Mouse (Mus musculus) heart, adult 2 months (tissue): ENCODE measurements around the gene Actg1.

ENCODE experiments used
- CTCF ChIP-seq: fragments of 200-600 bp; IDR thresholded peaks from 2 replicates; pipeline ENCODE4 v1.8.1; 2022; ENCODE audit warnings: antibody characterized with exemption, mild to moderate bottlenecking, moderate library complexity
- EP300 ChIP-seq: fragments of 200-500 bp; IDR thresholded peaks from 2 replicates; pipeline ENCODE4 v1.6.1; 2011; ENCODE audit warnings: low read depth, low read length, control low read depth; ENCODE audit not compliant: insufficient read depth
- POLR2A ChIP-seq: fragments of 200-500 bp; IDR thresholded peaks from 2 replicates; pipeline ENCODE4 v1.6.1; 2011; ENCODE audit warnings: mild to moderate bottlenecking, low read depth, low read length, control low read depth; ENCODE audit not compliant: insufficient read depth

- TF ChIP-seq CTCF (no peak), EP300 (no peak), POLR2A (no peak)
Observed at GRCm38 (mm10) chr11:120354304-120355276, 6.2 kb upstream of the Actg1 start.
